Mouse (Mus musculus) ovary, postnatal 36 days (tissue): ENCODE results near the gene Rnf144a.
A peak's percentile ranks its signal among the peaks of the same experiment; 100 is the strongest.
"Not testable (repeated sequence)": the region's sequence is repeated elsewhere in the genome, so short reads cannot be mapped to it uniquely, and the experiment has no call there.

Experiments used
- DNase-seq: peaks from one replicate; pipeline ENCODE4 v3.0.0; 2022; ENCODE audit warnings: low spot score, mixed read lengths

The Rnf144a gene

GRCm38 (mm10) chr12:26415104-26415771 is at the start of gene Rnf144a:
Rnf144a (minus strand) TSS chr12:26415254.
- DNase-seq = peak; percentile 91

GRCm38 (mm10) chr12:26460091-26460490 is 45.0 kb upstream of the Rnf144a start:
- DNase-seq = no peak

GRCm38 (mm10) chr12:26456028-26456698 is 41.1 kb upstream of the Rnf144a start, which contains the start of gene Rsad2:
Rsad2 (minus strand) TSS chr12:26456452.
- peak; percentile 50 for DNase-seq

- DNase-seq = no peak
Measured at GRCm38 (mm10) chr12:26454682-26455081, 39.6 kb upstream of the Rnf144a start.

GRCm38 (mm10) chr12:26452951-26453350 is 37.9 kb upstream of the Rnf144a start:
- DNase-seq = no peak

GRCm38 (mm10) chr12:26451150-26451549 is 36.1 kb upstream of the Rnf144a start:
- no peak for DNase-seq

GRCm38 (mm10) chr12:26449483-26449882 is 34.4 kb upstream of the Rnf144a start:
- DNase-seq = no peak

- no peak for DNase-seq
Measured at GRCm38 (mm10) chr12:26446377-26447045, 31.5 kb upstream of the Rnf144a start.

- no peak for DNase-seq
Measured at GRCm38 (mm10) chr12:26444511-26444910, 29.5 kb upstream of the Rnf144a start.

- DNase-seq = peak; percentile 71
Measured at GRCm38 (mm10) chr12:26444054-26444453, 29.0 kb upstream of the Rnf144a start.

- DNase-seq = no peak
Measured at GRCm38 (mm10) chr12:26439366-26439765, 24.3 kb upstream of the Rnf144a start.

GRCm38 (mm10) chr12:26437950-26438349 is 22.9 kb upstream of the Rnf144a start:
- DNase-seq = no peak

- DNase-seq = no peak
Measured at GRCm38 (mm10) chr12:26436334-26436733, 21.3 kb upstream of the Rnf144a start.

- not testable (repeated sequence) for DNase-seq
Measured at GRCm38 (mm10) chr12:26428771-26429170, 13.7 kb upstream of the Rnf144a start.

GRCm38 (mm10) chr12:26424841-26425240 is 9.8 kb upstream of the Rnf144a start:
- no peak for DNase-seq

GRCm38 (mm10) chr12:26418322-26418721 is 3.3 kb upstream of the Rnf144a start:
- no peak for DNase-seq

- no peak for DNase-seq
Measured at GRCm38 (mm10) chr12:26416636-26417295, 1.7 kb upstream of the Rnf144a start.

GRCm38 (mm10) chr12:26414451-26415103 is 477 bp downstream of the Rnf144a start:
- peak; percentile 53 for DNase-seq

- peak; percentile 21 for DNase-seq
Measured at GRCm38 (mm10) chr12:26413961-26414411, 1.1 kb downstream of the Rnf144a start.

- DNase-seq = peak; percentile 27
Measured at GRCm38 (mm10) chr12:26412802-26413201, 2.3 kb downstream of the Rnf144a start.

GRCm38 (mm10) chr12:26411841-26412450 is 3.1 kb downstream of the Rnf144a start:
- DNase-seq = no peak
